7 mouse cellular contexts compared by ENCODE assay signal in genomic region chr16:94313229-94314030, GRCm38 (mm10). TPM values are rescaled to one million over a fixed set of nuclear protein-coding genes. Genes with fewer than 3 reads are reported as not detected.
DNase-seq lines count a peak whose midpoint lies in the region; ATAC-seq and TF ChIP-seq lines count a peak whose summit lies in the region.

Gene Hlcs, minus strand, starts transcription at chr16:94313571.

- H3K9ac ChIP-seq in embryonic facial prominence, embryonic 11.5 days (replicated peaks; ENCODE audit: low read length) = peak within 1 kb of the TSS; percentile 89
- peak within 1 kb of the TSS; percentile 89 for H3K9ac ChIP-seq in limb, embryonic 12.5 days (replicated peaks)
- peak within 1 kb of the TSS; percentile 87 for H3K9ac ChIP-seq in midbrain, embryonic 15.5 days

- peak within 1 kb of the TSS; percentile 69 for H3K4me3 ChIP-seq in embryonic facial prominence, embryonic 11.5 days (ENCODE audit: low read depth, low read length)
- H3K4me3 ChIP-seq in kidney, adult 2 months (ENCODE audit: insufficient read depth, low read depth, low read length) = peak within 1 kb of the TSS; percentile 89
- H3K4me3 ChIP-seq in limb, embryonic 12.5 days (replicated peaks) = peak within 1 kb of the TSS; percentile 63
- peak within 1 kb of the TSS; percentile 62 for H3K4me3 ChIP-seq in midbrain, embryonic 15.5 days
- peak within 1 kb of the TSS; percentile 88 for H3K4me3 ChIP-seq in spleen, adult 2 months (ENCODE audit: extremely low read depth, insufficient read depth, insufficient read length)

- peak; percentile 87 for ATAC-seq in embryonic facial prominence, embryonic 11.5 days (replicated peaks; ENCODE audit: insufficient number of reproducible peaks, low FRiP score, low TSS enrichment, low read depth)
- ATAC-seq in limb, embryonic 12.5 days (ENCODE audit: insufficient number of reproducible peaks, insufficient read depth, low FRiP score, low TSS enrichment, low read depth) = peak; percentile 88
- peak; percentile 93 for ATAC-seq in midbrain, embryonic 15.5 days (replicated peaks)

- peak within 1 kb of the TSS; percentile 75 for H3K4me2 ChIP-seq in embryonic facial prominence, embryonic 11.5 days (ENCODE audit: low read depth, low read length)
- H3K4me2 ChIP-seq in limb, embryonic 12.5 days = peak within 1 kb of the TSS; percentile 82
- peak within 1 kb of the TSS; percentile 59 for H3K4me2 ChIP-seq in midbrain, embryonic 15.5 days

- H3K9me3 ChIP-seq in embryonic facial prominence, embryonic 11.5 days (replicated peaks; ENCODE audit: control insufficient read depth, low read length) = no peaks in the 10 kb centered on the region
- no peaks in the 10 kb centered on the region for H3K9me3 ChIP-seq in limb, embryonic 12.5 days
- no peaks in the 10 kb centered on the region for H3K9me3 ChIP-seq in midbrain, embryonic 15.5 days

- H3K27me3 ChIP-seq in embryonic facial prominence, embryonic 11.5 days (ENCODE audit: control insufficient read depth, insufficient read depth, low read length) = no peaks in the 10 kb centered on the region
- H3K27me3 ChIP-seq in kidney, adult 2 months (replicated peaks; ENCODE audit: control insufficient read depth, insufficient read depth, low read length) = no peaks in the 10 kb centered on the region
- peaks cover 6% of the 10 kb centered on the region for H3K27me3 ChIP-seq in limb, embryonic 12.5 days
- H3K27me3 ChIP-seq in midbrain, embryonic 15.5 days (replicated peaks) = no peaks in the 10 kb centered on the region
- peaks cover 2% of the 10 kb centered on the region; the same call in 1 of the 2 replicates for H3K27me3 ChIP-seq in spleen, adult 2 months (ENCODE audit: control insufficient read depth, insufficient read depth, low read length)

- peak; percentile 34 for TF ChIP-seq POLR2A in kidney, adult 2 months (IDR thresholded peaks at IDR 0.05; ENCODE audit: low read depth, low read length)
- TF ChIP-seq POLR2A in spleen, adult 2 months (IDR thresholded peaks at IDR 0.05; ENCODE audit: low read depth, low read length) = peak; percentile 74

- DNase-seq in adrenal gland, postnatal 14 days = peak; percentile 100
- DNase-seq in embryonic facial prominence, embryonic 11.5 days (ENCODE audit: low spot score) = peak; percentile 97
- DNase-seq in heart, adult 11 months = peak; percentile 100
- DNase-seq in kidney, adult 2 months = peak; percentile 98
- peak; percentile 92 to 98 for DNase-seq in spleen, adult 2 months (ENCODE audit: low read depth in 1 of 2, low spot score in 2 of 2)

- peak within 1 kb of the TSS; percentile 97 for H3K27ac ChIP-seq in embryonic facial prominence, embryonic 11.5 days (replicated peaks; ENCODE audit: low read depth, low read length)
- peak within 1 kb of the TSS; percentile 99 for H3K27ac ChIP-seq in kidney, adult 2 months (ENCODE audit: insufficient read depth, low read depth, low read length)
- peak within 1 kb of the TSS; percentile 99 for H3K27ac ChIP-seq in limb, embryonic 12.5 days
- peak within 1 kb of the TSS; percentile 99 for H3K27ac ChIP-seq in midbrain, embryonic 15.5 days
- peak within 1 kb of the TSS; percentile 99 for H3K27ac ChIP-seq in spleen, adult 2 months (ENCODE audit: insufficient read depth, low read length)

- H3K36me3 ChIP-seq in embryonic facial prominence, embryonic 11.5 days (replicated peaks; ENCODE audit: control insufficient read depth, insufficient read depth, low read depth, low read length) = no peaks in the 10 kb centered on the region
- H3K36me3 ChIP-seq in kidney, adult 2 months (ENCODE audit: control insufficient read depth, insufficient read depth, low read length) = no peaks in the 10 kb centered on the region
- no peaks in the 10 kb centered on the region for H3K36me3 ChIP-seq in limb, embryonic 12.5 days
- H3K36me3 ChIP-seq in midbrain, embryonic 15.5 days (replicated peaks) = no peaks in the 10 kb centered on the region
- no peaks in the 10 kb centered on the region for H3K36me3 ChIP-seq in spleen, adult 2 months (ENCODE audit: control insufficient read depth, insufficient read depth, low read length)

- peak; percentile 79 for TF ChIP-seq CTCF in kidney, adult 2 months (conservative IDR thresholded peaks at IDR 0.05; ENCODE audit: insufficient read depth, insufficient read length, low read depth, low read length)
- TF ChIP-seq CTCF in spleen, adult 2 months (IDR thresholded peaks at IDR 0.05; ENCODE audit: extremely low read depth, insufficient read depth, insufficient read length, insufficient replicate concordance) = peak; percentile 91

- H3K4me1 ChIP-seq in embryonic facial prominence, embryonic 11.5 days (ENCODE audit: control insufficient read depth, insufficient read depth, low read length) = no peaks in the 10 kb centered on the region
- H3K4me1 ChIP-seq in kidney, adult 2 months (ENCODE audit: control insufficient read depth, insufficient read depth, low read length) = 0 out of 2 replicates have a peak, but pooled peaks cover 2% of the 10 kb centered on the region
- peaks cover 3% of the 10 kb centered on the region; the same call in 1 of the 2 replicates for H3K4me1 ChIP-seq in limb, embryonic 12.5 days (replicated peaks)
- H3K4me1 ChIP-seq in midbrain, embryonic 15.5 days = peaks cover 20% of the 10 kb centered on the region
- H3K4me1 ChIP-seq in spleen, adult 2 months (ENCODE audit: control insufficient read depth, insufficient read depth, insufficient read length) = peaks cover 7% of the 10 kb centered on the region

- 1% methylated on average over 64 of the region's 64 CpGs for WGBS in embryonic facial prominence, embryonic 11.5 days
- under 1% methylated on average over 64 of the region's 64 CpGs for WGBS in kidney, adult 2 months
- under 1% methylated on average over 64 of the region's 64 CpGs for WGBS in limb, embryonic 12.5 days
- under 1% methylated on average over 63 of the region's 64 CpGs for WGBS in midbrain, embryonic 15.5 days
- 2% methylated on average over 63 of the region's 64 CpGs for WGBS in spleen, adult 2 months

RNA-seq across cellular contexts. Expression of gene Hlcs, which starts in this region (rescaled TPM):
- 11.6 and 12.8 TPM in 2 replicates for total RNA-seq in adrenal gland, postnatal 14 days (2021)
- polyA plus RNA-seq in embryonic facial prominence, embryonic 11.5 days (2014; fragmentation: Nextera tagmentation; extraction: Ambion mirVana) = 7.4 and 8.6 TPM in 2 replicates
- 6.9 and 8.1 TPM in 2 replicates for polyA plus RNA-seq in kidney, adult 2 months (2012; rRNA removed)
- polyA plus RNA-seq in limb, embryonic 12.5 days (2016; fragmentation: Nextera tagmentation; extraction: Ambion mirVana) = 11.5 and 11.9 TPM in 2 replicates
- polyA plus RNA-seq in midbrain, embryonic 15.5 days (2015; fragmentation: Nextera tagmentation; extraction: Ambion mirVana) = 9.7 and 10.1 TPM in 2 replicates
- polyA plus RNA-seq in spleen, adult 2 months (2012; rRNA removed) = 9.7 and 9.8 TPM in 2 replicates

Comparison
In these comparisons a context has a peak if more than half of its experiments do, and no peak if none do; other contexts are left out.
1. Peak in every context shown above with its lines: DNase-seq, ATAC-seq, H3K4me3 ChIP-seq and H3K27ac ChIP-seq.